Mouse (Mus musculus) effector memory CD4-positive, alpha-beta T cell, adult 7 months (primary cell): ENCODE data around the gene Rrh. TPM values are rescaled to one million over a fixed set of nuclear protein-coding genes. Genes with fewer than 3 reads are reported as not detected.

Experiments
- polyA plus RNA-seq: library from polyadenylated mRNA; unstranded; fragments of 100-300 nt; shearing (Covaris generic); gene quantifications from one replicate; pipeline ENCODE4 v1.2.1, GENCODE M21; 2017

The Rrh gene
- 0.35 TPM for polyA plus RNA-seq

GRCm38 (mm10) chr3:129822206-129822775 is at the start of gene Rrh:
Gene Rrh, minus strand, starts transcription at chr3:129822587.

GRCm38 (mm10) chr3:129835388-129835934 is 13.1 kb upstream of the Rrh start, which contains the start of gene Cfi:
Gene Cfi, plus strand, starts transcription at chr3:129835884.

GRCm38 (mm10) chr3:129831035-129831568 is 8.7 kb upstream of the Rrh start, which contains the start of gene Gar1:
Gene Gar1, minus strand, starts transcription at chr3:129831396.

GRCm38 (mm10) chr3:129803765-129804164 is 18.6 kb downstream of the Rrh start, which contains the start of gene Lrit3:
Gene Lrit3, minus strand, starts transcription at chr3:129804030.

GRCm38 (mm10) chr3:129754650-129755604 is 67.5 kb downstream of the Rrh start, which contains the start of gene Egf:
Gene Egf, minus strand, starts transcription at chr3:129755316.

Other genes with a start within 250 kb of the Rrh start
- 4.4 TPM for gene Egf, start 67.3 kb downstream of the Rrh start, polyA plus RNA-seq
- gene Lrit3, start 18.6 kb downstream of the Rrh start, polyA plus RNA-seq, result not detected
- gene Gar1, start 8.8 kb upstream of the Rrh start, polyA plus RNA-seq, result 86.5 TPM
- gene Cfi, start 13.3 kb upstream of the Rrh start, polyA plus RNA-seq, result not detected
- gene Pla2g12a, start 56.0 kb upstream of the Rrh start, polyA plus RNA-seq, result 9.9 TPM
- 25.0 TPM for gene Casp6, start 78.8 kb upstream of the Rrh start, polyA plus RNA-seq
- gene Mcub, start 147.6 kb upstream of the Rrh start, polyA plus RNA-seq, result 16.6 TPM
- 59.1 TPM for gene Sec24b, start 239.0 kb upstream of the Rrh start, polyA plus RNA-seq